Mouse (Mus musculus) cerebellum, postnatal 4 days (tissue): Measurements from ENCODE around the gene Dennd1c.

Experiments
- DNase-seq, 2 experiments: peaks; one replicate each; pipeline ENCODE4 v3.0.0; 2022; ENCODE audit warnings: low spot score in 2 of 2, mixed read lengths in 1 of 2

The Dennd1c gene

GRCm38 (mm10) chr17:57048816-57049215, 29.5 kb downstream of the Dennd1c start:
- no peak for DNase-seq

GRCm38 (mm10) chr17:57047406-57047805, 30.9 kb downstream of the Dennd1c start:
- DNase-seq, result no peak

GRCm38 (mm10) chr17:57041554-57041953, 36.8 kb downstream of the Dennd1c start, which contains the start of gene Slc25a41:
Gene Slc25a41, minus strand, starts transcription at chr17:57041654.
- no peak for DNase-seq

- no peak for DNase-seq
Measured at GRCm38 (mm10) chr17:57038978-57039377, 39.3 kb downstream of the Dennd1c start.

- no peak for DNase-seq
Measured at GRCm38 (mm10) chr17:57032854-57033253, 45.5 kb downstream of the Dennd1c start.

GRCm38 (mm10) chr17:57031661-57032420, 46.5 kb downstream of the Dennd1c start:
- DNase-seq, result peak; percentile 90 to 97

GRCm38 (mm10) chr17:57030931-57031660, 47.2 kb downstream of the Dennd1c start, which contains the start of gene Khsrp:
Gene Khsrp, minus strand, starts transcription at chr17:57031522.
- peak; percentile 42 to 62 for DNase-seq

- DNase-seq, result no peak
Measured at GRCm38 (mm10) chr17:57029691-57030090, 48.6 kb downstream of the Dennd1c start.

GRCm38 (mm10) chr17:57027471-57027870, 50.8 kb downstream of the Dennd1c start:
- no peak for DNase-seq

- DNase-seq, result no peak
Measured at GRCm38 (mm10) chr17:57020960-57021359, 57.4 kb downstream of the Dennd1c start.

- DNase-seq, result no peak
Measured at GRCm38 (mm10) chr17:57019693-57020092, 58.6 kb downstream of the Dennd1c start.
